Mouse (Mus musculus) lung, embryonic 14.5 days (tissue): Measurements from ENCODE around the gene Ptprcap. TPM values are rescaled to one million over a fixed set of nuclear protein-coding genes. Genes with fewer than 3 reads are reported as not detected.
"Not testable (repeated sequence)": the region's sequence is repeated elsewhere in the genome, so short reads cannot be mapped to it uniquely, and the experiment has no call there.

ENCODE experiments used
- ATAC-seq: fragments of 200-750 bp; cut with Nextera tagmentation; 2 replicates; pipeline ENCODE4 v1.8.0; 2017; ENCODE audit warnings: mild to moderate bottlenecking, moderate TSS enrichment, moderate library complexity; ENCODE audit not compliant: insufficient read depth
- DNase-seq: peaks from one replicate; pipeline ENCODE4 v3.0.0-alpha.2; 2015
- H3K27ac ChIP-seq: fragments of 300-500 bp; sonication (generic); 2 replicates; pipeline ENCODE4 v1.5.1; 2014; ENCODE audit warnings: low read depth, mild to moderate bottlenecking, moderate library complexity
- H3K27me3 ChIP-seq: fragments of 300-500 bp; sonication (generic); 2 replicates; pipeline ENCODE4 v1.6.1; 2014; ENCODE audit warnings: low read length, control low read depth; ENCODE audit not compliant: insufficient read depth
- H3K36me3 ChIP-seq: fragments of 300-500 bp; sonication (generic); 2 replicates; pipeline ENCODE4 v1.6.1; 2014; ENCODE audit warnings: control low read depth; ENCODE audit not compliant: insufficient read depth
- H3K4me1 ChIP-seq: fragments of 300-500 bp; sonication (generic); 2 replicates; pipeline ENCODE4 v1.6.1; 2014; ENCODE audit warnings: antibody characterized with exemption, control low read depth; ENCODE audit not compliant: insufficient read depth
- H3K4me2 ChIP-seq: fragments of 300-500 bp; sonication (generic); 2 replicates; pipeline ENCODE4 v1.6.1; 2014; ENCODE audit warnings: mild to moderate bottlenecking
- H3K4me3 ChIP-seq: fragments of 300-500 bp; sonication (generic); 2 replicates; pipeline ENCODE4 v1.5.1; 2014; ENCODE audit warnings: low read depth, low read length
- H3K9ac ChIP-seq: fragments of 300-500 bp; sonication (generic); 2 replicates; pipeline ENCODE4 v1.6.1; 2014
- H3K9me3 ChIP-seq: fragments of 300-500 bp; sonication (generic); 2 replicates; pipeline ENCODE4 v1.6.1; 2016; ENCODE audit warnings: low read depth, low read length, control low read depth
- CTCF ChIP-seq: IDR thresholded peaks from 2 replicates; pipeline ENCODE4 v1.5.1; 2016; ENCODE audit warnings: antibody characterized with exemption, low read depth
- WGBS: fragments of 180-500 bp; shearing (Covaris S2); extraction: QIAGEN DNeasy Blood & Tissue Kit; methylation state at CpG from one replicate; pipeline ENCODE4 v1.1.7; 2014; 5-methylcytosine and 5-hydroxymethylcytosine counted together
- polyA plus RNA-seq: library from polyadenylated mRNA; unstranded; fragments of >200 nt; fragmentation: Nextera tagmentation; extraction: Ambion mirVana; gene quantifications from 2 replicates; pipeline ENCODE4 v1.2.1, GENCODE M21; 2014

Gene Ptprcap
- polyA plus RNA-seq, 1 experiment from 2014 or later: 1.1 TPM

DNA sequence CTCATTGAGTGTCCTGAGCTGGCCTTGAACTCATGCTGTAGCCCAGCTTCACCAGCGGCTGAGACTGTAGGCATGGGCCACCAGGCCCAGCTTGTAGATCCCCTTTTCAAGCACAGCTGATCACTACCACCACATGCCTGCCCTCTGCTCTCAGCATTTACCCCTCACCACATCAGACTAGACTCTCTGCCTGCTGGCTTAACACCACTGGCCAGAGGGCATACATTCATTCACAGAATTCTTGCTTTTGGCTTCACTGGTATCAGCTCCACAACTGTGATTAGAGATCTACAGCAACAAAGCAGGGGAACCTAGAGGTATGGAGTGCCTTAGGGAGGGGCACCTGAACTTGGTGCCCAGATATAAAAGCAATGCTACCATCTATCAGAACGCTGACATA is 32.9 kb upstream of the Ptprcap start:
- ATAC-seq: no peak

GRCm38 (mm10) chr19:4121097-4121805 is 32.2 kb upstream of the Ptprcap start:
- DNase-seq (peak; percentile 100), ATAC-seq (peak; percentile 74)
- Histone ChIP-seq H3K36me3 (peaks cover 23% of the 10 kb centered on the region), H3K27ac (peak overlapping the region; percentile 83; the same call in 1 of the 2 replicates), H3K4me1 (peaks cover 6% of the 10 kb centered on the region; the same call in 1 of the 2 replicates), H3K4me2 (peak overlapping the region; percentile 65), H3K9ac (peak overlapping the region; percentile 58), H3K9me3 (no peaks in the 10 kb centered on the region), H3K27me3 (no peaks in the 10 kb centered on the region), H3K4me3 (peak overlapping the region; percentile 49)
- 3% methylated on average over 38 of the region's 38 CpGs for WGBS
- no peak for TF ChIP-seq CTCF

More for the DNA sequence above, 32.9 kb upstream of the Ptprcap start:
- 95% methylated on average over 2 of the region's 2 CpGs for WGBS
- peak overlapping the region; percentile 65 for H3K4me2 ChIP-seq
- no peaks in the 10 kb centered on the region for H3K27me3 ChIP-seq
- no peak overlapping the region for H3K27ac ChIP-seq
- DNase-seq: no peak
- H3K9ac ChIP-seq: 0 out of 2 replicates have a peak overlapping the region, but pooled peaks have one; percentile 0
- peaks cover 6% of the 10 kb centered on the region; the same call in 1 of the 2 replicates for H3K4me1 ChIP-seq
- H3K9me3 ChIP-seq: no peaks in the 10 kb centered on the region
- TF ChIP-seq CTCF: no peak
- H3K4me3 ChIP-seq: peak overlapping the region; percentile 49
- peaks cover 29% of the 10 kb centered on the region for H3K36me3 ChIP-seq

DNA sequence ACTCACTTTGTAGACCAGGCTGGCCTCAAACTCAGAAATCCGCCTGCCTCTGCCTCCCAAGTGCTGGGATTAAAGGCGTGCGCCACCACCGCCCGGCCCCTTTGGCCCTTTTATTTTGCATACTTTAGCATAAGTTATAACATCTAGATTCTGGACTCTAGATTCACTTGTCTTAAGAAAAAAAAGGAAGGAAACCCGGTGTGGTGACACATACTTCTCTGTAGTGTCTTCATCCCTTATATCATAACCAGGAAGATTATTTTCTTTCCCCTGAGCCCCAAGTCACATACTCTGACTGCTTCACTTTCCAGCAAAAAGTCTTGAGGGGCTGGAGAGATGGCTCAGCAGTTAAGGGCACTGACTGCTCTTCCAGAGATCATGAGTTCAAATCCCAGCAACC is 31.5 kb upstream of the Ptprcap start:
- not testable (repeated sequence) for DNase-seq, H3K9me3 ChIP-seq, ATAC-seq, H3K4me3 ChIP-seq, H3K9ac ChIP-seq, H3K27me3 ChIP-seq
- 55% methylated on average over 6 of the region's 6 CpGs for WGBS
- Histone ChIP-seq H3K4me2 (peak overlapping the region; percentile 65), H3K4me1 (peaks cover 11% of the 10 kb centered on the region), H3K36me3 (peaks cover 16% of the 10 kb centered on the region), H3K27ac (0 out of 2 replicates have a peak overlapping the region, but pooled peaks have one; percentile 1)

- Histone ChIP-seq H3K9me3 (no peaks in the 10 kb centered on the region), H3K36me3 (peaks cover 8% of the 10 kb centered on the region), H3K27ac (no peak overlapping the region), H3K4me1 (peaks cover 13% of the 10 kb centered on the region), H3K9ac (no peak overlapping the region), H3K27me3 (no peaks in the 10 kb centered on the region), H3K4me3 (no peak overlapping the region), H3K4me2 (no peak overlapping the region)
- no peak for ATAC-seq
- WGBS: 73% methylated on average over 7 of the region's 7 CpGs
- no peak for TF ChIP-seq CTCF
- no peak for DNase-seq
These were observed 30.7 kb upstream of the Ptprcap start for GRCm38 (mm10) chr19:4122411-4123370.

- DNase-seq: no peak
- H3K4me2 ChIP-seq: peak overlapping the region; percentile 55; the same call in 1 of the 2 replicates
- no peak for ATAC-seq
- no peaks in the 10 kb centered on the region for H3K27me3 ChIP-seq
- H3K9ac ChIP-seq: no peak overlapping the region
- H3K4me3 ChIP-seq: no peak overlapping the region
- TF ChIP-seq CTCF: no peak
- 68% methylated on average over 4 of the region's 4 CpGs for WGBS
- peaks cover 13% of the 10 kb centered on the region for H3K4me1 ChIP-seq
- H3K27ac ChIP-seq: no peak overlapping the region
- peaks cover 15% of the 10 kb centered on the region for H3K36me3 ChIP-seq
- H3K9me3 ChIP-seq: no peaks in the 10 kb centered on the region
These were observed 29.0 kb upstream of the Ptprcap start for GRCm38 (mm10) chr19:4124432-4124831.

GRCm38 (mm10) chr19:4125268-4125667 is 28.1 kb upstream of the Ptprcap start:
- H3K4me3 ChIP-seq: peak overlapping the region; percentile 89
- peak overlapping the region; percentile 89 for H3K9ac ChIP-seq
- not testable (repeated sequence) for H3K9me3 ChIP-seq, H3K27me3 ChIP-seq
- ATAC-seq: peak; percentile 26
- peaks cover 12% of the 10 kb centered on the region for H3K4me1 ChIP-seq
- peaks cover 17% of the 10 kb centered on the region for H3K36me3 ChIP-seq
- peak overlapping the region; percentile 55 for H3K4me2 ChIP-seq
- peak overlapping the region; percentile 30; the same call in 1 of the 2 replicates for H3K27ac ChIP-seq
- WGBS: 20% methylated on average over 4 of the region's 4 CpGs
- peak; percentile 26 for DNase-seq
